In the genomic region with DNA sequence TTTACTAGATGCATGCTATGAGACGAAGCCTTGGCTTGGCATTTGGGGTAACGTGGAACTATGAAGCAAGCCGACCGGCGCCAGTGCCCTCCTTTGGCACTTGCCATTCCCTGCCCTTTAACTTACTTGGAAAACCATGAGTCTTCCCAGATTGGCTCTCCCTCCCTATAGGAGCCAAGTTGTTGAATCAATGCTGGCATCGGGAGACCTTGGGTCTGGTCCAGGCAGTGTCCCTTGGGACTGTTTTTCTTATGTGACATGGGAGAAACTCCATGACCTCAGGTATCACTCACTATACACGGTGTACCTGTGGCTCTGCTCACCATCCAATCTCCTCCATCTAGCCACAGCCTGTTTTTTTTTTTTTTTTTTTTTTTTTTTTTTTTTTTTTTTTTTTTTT, we compare ENCODE assay signal across 23 mouse cellular contexts.
DNase-seq lines count a peak whose midpoint lies in the region; ATAC-seq and TF ChIP-seq lines count a peak whose summit lies in the region.
"Had no signal": no experiment of that assay in that cellular context is flagged by ENCODE, and none has a peak within 500 bp of the region (broad histone marks: within the 10 kb centered on the region; RNA-seq: fewer than 3 reads in every experiment).

No protein-coding gene starts in this region.

- TF ChIP-seq RAD21 in CH12.LX (IDR thresholded peaks at IDR 0.05; ENCODE audit: low read depth, low read length), result no peak

- TF ChIP-seq POLR2A in CH12.LX (IDR thresholded peaks at IDR 0.05; ENCODE audit: low read depth, low read length), result no peak

- H3K27ac ChIP-seq in CH12.LX (ENCODE audit: insufficient read depth, low read depth), result no peak overlapping the region
- no peak overlapping the region for H3K27ac ChIP-seq in forebrain, embryonic 12.5 days
- H3K27ac ChIP-seq: embryonic facial prominence, embryonic 12.5 days; embryonic facial prominence, embryonic 15.5 days; forebrain, embryonic 13.5 days; hindbrain, embryonic 12.5 days; hindbrain, embryonic 15.5 days; intestine, embryonic 15.5 days had no signal

- no peak for TF ChIP-seq EP300 in CH12.LX (IDR thresholded peaks at IDR 0.05; ENCODE audit: low read length)

- H3K36me3 ChIP-seq in CH12.LX (replicated peaks in 1 of 2; ENCODE audit: control insufficient read depth in 1 of 2, insufficient read depth in 1 of 2, low read length in 1 of 2), result no peaks in the 10 kb centered on the region
- no peaks in the 10 kb centered on the region for H3K36me3 ChIP-seq in forebrain, embryonic 12.5 days (replicated peaks)
- H3K36me3 ChIP-seq: embryonic facial prominence, embryonic 12.5 days; embryonic facial prominence, embryonic 15.5 days; hindbrain, embryonic 12.5 days; hindbrain, embryonic 15.5 days; intestine, embryonic 15.5 days had no signal

- H3K9me3 ChIP-seq in CH12.LX (replicated peaks; ENCODE audit: low read length), result no peaks in the 10 kb centered on the region
- H3K9me3 ChIP-seq in forebrain, embryonic 12.5 days, result no peaks in the 10 kb centered on the region
- H3K9me3 ChIP-seq: embryonic facial prominence, embryonic 12.5 days; embryonic facial prominence, embryonic 15.5 days; forebrain, embryonic 13.5 days; hindbrain, embryonic 12.5 days; hindbrain, embryonic 15.5 days; intestine, embryonic 15.5 days had no signal

- dilution Hi-C loops in CH12.LX (cut with MboI; ENCODE audit: extremely low pct_ligation_motif_present, extremely low pct_unique_long_range_greater_than_20kb, low sequenced_read_pairs), result no loop called here

- no peaks in the 10 kb centered on the region for H3K27me3 ChIP-seq in CH12.LX (replicated peaks)
- H3K27me3 ChIP-seq in forebrain, embryonic 12.5 days, result no peaks in the 10 kb centered on the region
- H3K27me3 ChIP-seq: embryonic facial prominence, embryonic 12.5 days; embryonic facial prominence, embryonic 15.5 days; forebrain, embryonic 13.5 days; hindbrain, embryonic 12.5 days; hindbrain, embryonic 15.5 days; intestine, embryonic 15.5 days had no signal

- ATAC-seq in forebrain, embryonic 12.5 days (ENCODE audit: low FRiP score), result no peak
- ATAC-seq: activated CD4-positive, CD25-positive, alpha-beta regulatory T cell, adult 4 months; CD4-positive, CD25-positive, alpha-beta regulatory T cell, adult 4 months; forebrain, embryonic 13.5 days; forebrain, embryonic 16.5 days; intestine, embryonic 15.5 days had no signal

- no peak overlapping the region for H3K4me3 ChIP-seq in CH12.LX (replicated peaks in 1 of 3; ENCODE audit: low read depth in 2 of 3, low read length in 2 of 3, poor library complexity in 1 of 3)
- H3K4me3 ChIP-seq in forebrain, embryonic 12.5 days (replicated peaks), result no peak overlapping the region
- H3K4me3 ChIP-seq: embryonic facial prominence, embryonic 12.5 days; embryonic facial prominence, embryonic 15.5 days; forebrain, embryonic 13.5 days; hindbrain, embryonic 12.5 days; hindbrain, embryonic 15.5 days; intestine, embryonic 15.5 days had no signal

- WGBS in forebrain, embryonic 12.5 days, result 93% methylated on average over 7 of the region's 7 CpGs

- TF ChIP-seq CTCF in CH12.LX (conservative IDR thresholded peaks at IDR 0.05 in 1 of 2, IDR thresholded peaks at IDR 0.05 in 1 of 2; ENCODE audit: low read depth in 2 of 2, low read length in 2 of 2), result no peak

- no peak overlapping the region for H3K4me2 ChIP-seq in CH12.LX (ENCODE audit: insufficient read depth, low read depth, poor library complexity, severe bottlenecking)
- H3K4me2 ChIP-seq in forebrain, embryonic 12.5 days, result no peak overlapping the region
- H3K4me2 ChIP-seq: embryonic facial prominence, embryonic 12.5 days; embryonic facial prominence, embryonic 15.5 days; forebrain, embryonic 13.5 days; heart, embryonic 11.5 days; hindbrain, embryonic 12.5 days; hindbrain, embryonic 15.5 days; intestine, embryonic 15.5 days had no signal

- H3K79me2 ChIP-seq in CH12.LX (replicated peaks; ENCODE audit: control insufficient read depth, extremely low read depth, insufficient read depth, poor library complexity, severe bottlenecking), result no peaks in the 10 kb centered on the region

- DNase-seq in CH12.LX (ENCODE audit: extremely low read depth) (no peak), adipocyte (ENCODE audit: low spot score) (peak; percentile 34)
- peak; percentile 57 for DNase-seq in adrenal gland, postnatal 14 days
- peak; percentile 54 for DNase-seq in gonadal fat pad, adult 2 months (ENCODE audit: low read depth)
- no peak for DNase-seq in left cerebral cortex, adult 11 months (ENCODE audit: low spot score)
- DNase-seq: cerebellum, adult 18-20 months; cerebellum, adult 9-10 months; cerebellum, postnatal 25 days; gastrocnemius, postnatal 10 days; gastrocnemius, postnatal 36 days; heart, adult 11 months; kidney, adult 11 months had no signal

- H3K4me1 ChIP-seq in CH12.LX (ENCODE audit: control insufficient read depth in 1 of 2, insufficient read depth in 2 of 2), result peaks cover 0 to 6% of the 10 kb centered on the region in 2 experiments; a peak in 1 of 4 replicates
- H3K4me1 ChIP-seq in forebrain, embryonic 12.5 days, result no peaks in the 10 kb centered on the region
- H3K4me1 ChIP-seq: embryonic facial prominence, embryonic 12.5 days; embryonic facial prominence, embryonic 15.5 days; forebrain, embryonic 13.5 days; hindbrain, embryonic 12.5 days; hindbrain, embryonic 15.5 days; intestine, embryonic 15.5 days had no signal

- H3K9ac ChIP-seq in CH12.LX (ENCODE audit: insufficient read depth, low read depth), result no peak overlapping the region
- H3K9ac ChIP-seq in forebrain, embryonic 12.5 days, result no peak overlapping the region
- H3K9ac ChIP-seq: embryonic facial prominence, embryonic 12.5 days; embryonic facial prominence, embryonic 15.5 days; forebrain, embryonic 13.5 days; hindbrain, embryonic 12.5 days; hindbrain, embryonic 15.5 days; intestine, embryonic 15.5 days had no signal

- in situ Hi-C loops in CH12.LX (cut with MboI; ENCODE audit: low pct_ligation_motif_present, low pct_unique_long_range_greater_than_20kb, low sequenced_read_pairs), result no loop called here

TF ChIP-seq in CH12.LX, 34 proteins besides CTCF, POLR2A, EP300 and RAD21:
- TF ChIP-seq BHLHE40 (IDR thresholded peaks at IDR 0.05; ENCODE audit: low read depth, low read length) (no peak), ZNF384 (IDR thresholded peaks at IDR 0.05; ENCODE audit: low read depth, low read length) (peak; percentile 74; the same call in 1 of the 2 replicates)

Comparison
In these comparisons a context has a peak if more than half of its experiments do, and no peak if none do; other contexts are left out.
1. DNase-seq: peak in adipocyte (single experiment), adrenal gland, postnatal 14 days (single experiment) and gonadal fat pad, adult 2 months (single experiment); none in CH12.LX (single experiment) and left cerebral cortex, adult 11 months (single experiment).